Mouse (Mus musculus) ovary, postnatal 14 days (tissue): ENCODE measurements around the gene Erc2.
"Not testable (repeated sequence)": the region's sequence is repeated elsewhere in the genome, so short reads cannot be mapped to it uniquely, and the experiment has no call there.

ENCODE experiments used
- DNase-seq: peaks from one replicate; pipeline ENCODE4 v3.0.0; 2022; ENCODE audit warnings: low spot score

Gene Erc2

GRCm38 (mm10) chr14:27832196-27832595, 210.0 kb downstream of the Erc2 start:
- no peak for DNase-seq

- DNase-seq = no peak
Observed at GRCm38 (mm10) chr14:27835351-27835750, 213.1 kb downstream of the Erc2 start.

DNA sequence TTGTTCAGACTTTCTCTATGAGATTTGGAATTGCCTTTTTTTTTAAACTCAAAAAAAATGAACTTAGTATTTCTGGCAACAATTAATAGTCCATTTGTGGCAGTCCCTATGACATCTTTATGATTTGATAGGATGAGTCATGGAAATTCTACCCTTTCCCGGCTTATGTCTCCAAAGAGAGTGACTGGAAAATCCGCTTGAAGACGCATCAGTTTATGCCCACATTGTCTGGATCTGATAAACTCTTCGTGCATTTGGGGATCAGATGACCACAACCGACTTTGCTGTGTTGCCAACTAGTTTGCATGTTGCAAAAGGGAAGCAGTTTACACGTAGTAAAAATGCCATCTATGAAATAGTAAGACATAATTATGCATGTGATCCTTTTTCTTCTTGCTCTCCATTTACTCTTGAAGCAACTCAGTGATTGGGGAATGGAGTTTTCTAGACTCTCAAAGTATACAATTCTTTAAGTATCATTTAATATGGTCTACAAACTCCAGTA, 215.4 kb downstream of the Erc2 start:
- no peak for DNase-seq

GRCm38 (mm10) chr14:27840120-27840519, 217.9 kb downstream of the Erc2 start:
- no peak for DNase-seq

DNA sequence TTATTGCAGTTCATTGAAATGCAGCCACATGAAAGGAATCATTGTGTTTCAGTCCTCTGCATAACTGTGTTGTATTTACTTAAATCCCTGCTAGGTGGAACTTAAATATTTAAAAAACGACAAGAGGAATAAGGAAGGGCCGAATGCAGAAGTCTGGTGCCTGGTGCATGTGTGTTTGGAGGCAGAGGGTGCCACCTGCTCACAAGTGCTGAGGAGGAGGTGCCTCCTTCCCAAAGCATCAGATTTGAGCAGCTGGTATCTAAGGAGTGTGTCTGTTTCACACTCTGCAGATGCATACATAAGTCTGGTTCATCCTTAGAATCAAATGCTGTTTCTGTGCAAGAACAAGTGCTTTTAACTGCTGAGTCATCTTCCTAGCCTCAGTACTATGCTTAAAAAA, 224.6 kb downstream of the Erc2 start:
- DNase-seq = no peak

GRCm38 (mm10) chr14:27847291-27847690, 225.1 kb downstream of the Erc2 start:
- no peak for DNase-seq

DNA sequence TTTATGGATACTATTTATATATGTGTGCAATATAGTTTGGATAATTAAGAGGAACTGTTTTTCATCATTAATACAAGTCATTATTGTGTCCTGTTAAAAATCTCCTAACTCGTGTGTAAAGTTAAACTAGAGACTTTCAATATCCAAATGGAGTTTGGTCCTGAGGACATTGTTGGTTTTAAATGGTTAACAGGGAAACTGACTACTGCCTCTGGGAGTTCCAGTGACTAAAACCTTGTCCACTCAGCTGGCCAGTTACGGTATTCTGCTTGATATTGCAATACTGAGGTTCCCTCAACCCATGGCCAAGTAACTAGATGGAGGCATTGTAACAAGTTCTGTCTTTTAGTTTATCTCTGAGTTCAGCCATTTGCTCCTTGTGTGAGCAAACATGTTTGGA, 229.0 kb downstream of the Erc2 start:
- no peak for DNase-seq

GRCm38 (mm10) chr14:27852606-27853005, 230.4 kb downstream of the Erc2 start:
- DNase-seq = no peak

DNA sequence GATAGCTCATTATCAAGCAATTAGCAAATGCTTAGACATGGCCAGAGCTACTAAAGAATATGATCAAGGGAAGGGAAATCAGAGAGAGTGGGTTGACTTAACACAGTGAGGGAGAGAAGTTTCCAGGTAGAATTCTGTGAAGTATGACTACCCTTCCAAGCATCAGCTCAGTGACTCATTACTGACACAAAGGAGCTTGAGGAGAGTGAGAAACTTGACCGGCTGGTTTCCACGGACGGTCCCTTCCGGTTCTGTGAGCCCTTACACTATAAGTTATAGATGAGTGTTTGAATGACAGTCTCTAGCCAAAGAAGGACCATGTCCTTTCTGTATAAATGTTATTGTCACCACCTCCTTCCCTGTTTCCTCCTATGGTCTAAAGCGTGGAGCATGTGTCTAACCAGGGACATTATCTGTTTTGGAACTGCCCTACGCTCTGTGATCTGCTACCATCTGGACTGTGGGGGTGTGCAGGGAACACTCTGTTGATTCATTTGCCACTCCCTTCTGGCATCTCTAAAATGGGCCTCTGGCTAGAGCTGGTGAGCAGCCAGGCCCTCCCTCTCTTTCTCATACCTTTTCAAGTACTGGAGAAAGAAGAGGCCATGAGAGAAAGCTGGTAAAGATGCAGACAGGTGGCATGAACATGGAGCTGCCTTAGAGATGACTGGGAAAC, 238.3 kb downstream of the Erc2 start:
- DNase-seq = no peak

GRCm38 (mm10) chr14:27862299-27862698, 240.1 kb downstream of the Erc2 start:
- DNase-seq = no peak

- DNase-seq = no peak
Observed at GRCm38 (mm10) chr14:27867386-27867785, 245.2 kb downstream of the Erc2 start.

DNA sequence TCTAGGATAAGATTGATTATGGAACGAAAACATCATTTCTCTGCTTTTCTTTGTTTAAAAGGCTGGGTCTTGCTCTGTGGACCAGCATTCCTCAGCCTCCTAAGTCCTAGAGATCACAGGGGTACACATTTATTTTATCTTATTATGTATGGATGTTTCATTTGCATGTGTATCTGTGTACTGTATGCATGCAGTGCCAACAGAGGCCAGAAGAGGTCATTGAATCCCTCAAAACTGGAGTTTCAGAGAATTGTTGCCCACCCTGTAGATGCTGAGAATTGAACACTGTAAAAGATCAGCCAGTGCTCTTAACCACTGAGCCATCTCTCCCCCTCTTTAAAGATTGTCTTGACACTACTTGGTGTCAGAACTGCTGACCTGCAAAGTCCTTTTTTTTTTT, 251.4 kb downstream of the Erc2 start:
- DNase-seq = no peak

GRCm38 (mm10) chr14:27875991-27876411, 253.8 kb downstream of the Erc2 start:
- no peak for DNase-seq

- no peak for DNase-seq
Observed at GRCm38 (mm10) chr14:27881972-27882371, 259.7 kb downstream of the Erc2 start.

DNA sequence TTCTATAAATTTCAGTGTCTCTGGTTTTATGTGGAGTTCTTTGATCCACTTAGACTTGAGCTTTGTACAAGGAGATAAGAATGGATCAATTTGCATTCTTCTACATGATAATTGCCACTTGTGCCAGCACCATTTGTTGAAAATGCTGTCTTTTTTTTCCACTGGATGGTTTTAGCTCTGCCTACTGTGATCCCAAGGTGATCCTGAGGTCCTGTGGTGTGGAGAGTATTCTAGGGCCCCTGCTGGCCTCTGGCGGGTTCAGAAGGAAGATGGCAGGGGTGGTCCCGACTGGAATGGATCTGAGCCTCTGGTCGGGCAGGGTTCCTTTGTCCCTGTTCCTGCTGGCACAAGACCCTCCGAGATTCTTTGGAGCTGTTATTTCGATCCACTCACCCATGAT, 264.1 kb downstream of the Erc2 start:
- not testable (repeated sequence) for DNase-seq

- no peak for DNase-seq
Observed at GRCm38 (mm10) chr14:27887488-27887887, 265.3 kb downstream of the Erc2 start.

GRCm38 (mm10) chr14:27889650-27890049, 267.4 kb downstream of the Erc2 start:
- DNase-seq = no peak

- DNase-seq = no peak
Observed at GRCm38 (mm10) chr14:27892416-27892815, 270.2 kb downstream of the Erc2 start.

DNA sequence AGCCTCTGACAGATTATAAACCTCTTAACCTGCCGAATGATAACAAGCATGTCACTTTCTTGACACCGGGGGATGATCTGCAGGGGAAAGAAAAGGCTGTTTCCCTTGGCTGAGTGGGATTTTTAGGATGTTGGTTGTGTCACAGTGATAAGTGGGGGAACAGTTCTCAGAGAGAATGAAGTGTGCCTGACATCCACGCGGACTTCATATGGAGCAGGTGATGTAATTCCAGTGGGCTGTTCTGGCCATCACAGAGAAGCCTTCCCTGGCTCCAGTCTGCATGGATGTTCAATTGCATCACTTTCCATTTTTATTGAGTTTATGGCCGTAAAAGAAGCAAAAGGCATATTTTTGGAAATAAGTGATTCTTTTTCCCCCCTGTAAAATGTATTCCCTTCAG, 279.5 kb downstream of the Erc2 start:
- no peak for DNase-seq

DNA sequence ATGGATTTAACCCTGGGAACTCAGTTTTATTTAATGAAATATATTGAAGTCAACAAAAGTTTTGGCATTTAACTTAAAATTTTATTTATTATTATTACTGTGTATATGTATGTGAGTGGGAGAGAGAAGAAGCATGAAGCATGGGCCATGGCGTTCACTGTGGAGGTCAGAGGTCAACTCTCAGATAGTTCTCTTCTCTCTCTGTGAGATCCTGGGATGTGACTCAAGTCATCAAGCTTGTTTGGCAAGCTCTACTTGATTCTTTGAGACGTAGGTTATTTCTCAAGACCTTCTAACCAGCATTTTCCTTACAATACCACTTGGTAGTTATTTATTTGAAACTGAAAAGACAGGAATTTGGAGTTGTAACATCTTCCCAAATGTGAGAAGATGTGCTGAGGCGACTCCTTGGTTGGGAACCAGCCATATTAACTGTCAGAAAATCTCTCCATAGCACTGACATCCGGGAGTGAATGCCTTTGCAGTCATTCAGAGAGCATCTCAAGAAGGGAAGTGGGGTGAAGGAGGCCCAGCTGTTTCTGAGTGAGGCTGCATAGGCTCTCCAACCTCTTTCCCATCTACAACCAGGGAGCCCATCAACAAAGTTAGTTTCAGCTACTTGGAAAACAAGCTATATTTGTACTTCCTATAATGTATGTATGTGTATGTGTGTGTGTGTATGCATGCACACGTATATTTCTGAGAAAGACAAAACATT, 299.6 kb downstream of the Erc2 start:
- no peak for DNase-seq

GRCm38 (mm10) chr14:27927369-27927768, 305.1 kb downstream of the Erc2 start:
- no peak for DNase-seq

- DNase-seq = no peak
Observed at GRCm38 (mm10) chr14:27933533-27933932, 311.3 kb downstream of the Erc2 start.

- DNase-seq = no peak
Observed at GRCm38 (mm10) chr14:27935714-27936113, 313.5 kb downstream of the Erc2 start.

GRCm38 (mm10) chr14:27937922-27938321, 315.7 kb downstream of the Erc2 start:
- no peak for DNase-seq
